Mouse (Mus musculus) neural tube, embryonic 14.5 days (tissue): ENCODE measurements at regions not wholly inside any gene's neighbourhood (a gene's known extent, or its start where the extent isn't known, plus 50 kb on each side); places are given as distances from the start of the nearest gene placed in this dataset.
A peak's percentile ranks its signal among the peaks of the same experiment; 100 is the strongest.

ENCODE experiments used
- ATAC-seq: fragments of 200-750 bp; cut with Nextera tagmentation; 2 replicates; pipeline ENCODE4 v1.8.0; 2017; ENCODE audit warnings: low read depth, mild to moderate bottlenecking, moderate TSS enrichment, moderate library complexity
- H3K27ac ChIP-seq: fragments of 300-500 bp; sonication (generic); 2 replicates; pipeline ENCODE4 v1.5.1; 2014; ENCODE audit warnings: low read depth, mild to moderate bottlenecking, control low read depth, low read length, moderate library complexity, mixed read lengths
- H3K27me3 ChIP-seq: fragments of 300-500 bp; sonication (generic); 2 replicates; pipeline ENCODE4 v1.6.1; 2014; ENCODE audit warnings: low read length; ENCODE audit not compliant: control insufficient read depth, insufficient read depth
- H3K36me3 ChIP-seq: fragments of 300-500 bp; sonication (generic); 2 replicates; pipeline ENCODE4 v1.6.1; 2014; ENCODE audit warnings: low read length, mixed read lengths; ENCODE audit not compliant: control insufficient read depth, insufficient read depth
- H3K4me1 ChIP-seq: fragments of 300-500 bp; sonication (generic); 2 replicates; pipeline ENCODE4 v1.6.1; 2014; ENCODE audit warnings: low read length; ENCODE audit not compliant: control insufficient read depth, insufficient read depth
- H3K4me2 ChIP-seq: fragments of 300-500 bp; sonication (generic); 2 replicates; pipeline ENCODE4 v1.6.1; 2014; ENCODE audit warnings: mild to moderate bottlenecking, low read depth, low read length, control low read depth
- H3K4me3 ChIP-seq: fragments of 300-500 bp; sonication (generic); 2 replicates; pipeline ENCODE4 v1.5.1; 2014; ENCODE audit warnings: low read depth, low read length, control low read depth, mixed read lengths
- H3K9ac ChIP-seq: fragments of 300-500 bp; sonication (generic); replicated peaks from 2 replicates; pipeline ENCODE4 v1.6.1; 2014; ENCODE audit warnings: low read depth, mild to moderate bottlenecking, control low read depth, low read length, mixed read lengths
- H3K9me3 ChIP-seq: fragments of 300-500 bp; sonication (generic); 2 replicates; pipeline ENCODE4 v1.6.1; 2016; ENCODE audit warnings: low read length; ENCODE audit not compliant: control insufficient read depth
- WGBS: fragments of 180-500 bp; shearing (Covaris S2); extraction: QIAGEN DNeasy Blood & Tissue Kit; methylation state at CpG from one replicate; pipeline ENCODE4 v1.1.7; 2014; 5-methylcytosine and 5-hydroxymethylcytosine counted together

- H3K9ac ChIP-seq: no peak overlapping the region
- no peak for ATAC-seq
Observed at GRCm38 (mm10) chr4:27845521-27845920, 967.4 kb upstream of the Epha7 start.

GRCm38 (mm10) chr4:27846106-27846622 lies 966.8 kb upstream of the Epha7 start:
- ATAC-seq: no peak
- Histone ChIP-seq H3K36me3 (no peaks in the 10 kb centered on the region), H3K4me1 (no peaks in the 10 kb centered on the region), H3K4me3 (no peak overlapping the region), H3K27ac (no peak overlapping the region), H3K9me3 (no peaks in the 10 kb centered on the region), H3K9ac (no peak overlapping the region), H3K27me3 (no peaks in the 10 kb centered on the region), H3K4me2 (no peak overlapping the region)
- WGBS: 82% methylated on average over 5 of the region's 5 CpGs

More at GRCm38 (mm10) chr4:27845521-27845920, 967.4 kb upstream of the Epha7 start:
- no peaks in the 10 kb centered on the region for H3K36me3 ChIP-seq
- H3K4me1 ChIP-seq: no peaks in the 10 kb centered on the region
- no peak overlapping the region for H3K4me2 ChIP-seq
- no peak overlapping the region for H3K4me3 ChIP-seq
- 66% methylated on average over 5 of the region's 5 CpGs for WGBS
- H3K27me3 ChIP-seq: no peaks in the 10 kb centered on the region
- H3K9me3 ChIP-seq: no peaks in the 10 kb centered on the region
- no peak overlapping the region for H3K27ac ChIP-seq

GRCm38 (mm10) chr4:27856086-27856485 lies 956.8 kb upstream of the Epha7 start:
- Histone ChIP-seq H3K36me3 (no peaks in the 10 kb centered on the region), H3K4me1 (no peaks in the 10 kb centered on the region), H3K27me3 (no peaks in the 10 kb centered on the region), H3K9me3 (no peaks in the 10 kb centered on the region), H3K27ac (no peak overlapping the region), H3K4me3 (no peak overlapping the region), H3K4me2 (no peak overlapping the region), H3K9ac (no peak overlapping the region)
- no peak for ATAC-seq
- WGBS: 88% methylated on average over 2 of the region's 2 CpGs

GRCm38 (mm10) chr4:27887262-27887954 lies 925.5 kb upstream of the Epha7 start:
- H3K9ac ChIP-seq: no peak overlapping the region
- H3K36me3 ChIP-seq: no peaks in the 10 kb centered on the region
- H3K27me3 ChIP-seq: no peaks in the 10 kb centered on the region
- peak; percentile 68; the same call in 1 of the 2 replicates for ATAC-seq
- H3K4me2 ChIP-seq: no peak overlapping the region
- no peak overlapping the region for H3K4me3 ChIP-seq
- no peak overlapping the region for H3K27ac ChIP-seq
- H3K9me3 ChIP-seq: no peaks in the 10 kb centered on the region
- H3K4me1 ChIP-seq: no peaks in the 10 kb centered on the region
- WGBS: 24% methylated on average over 5 of the region's 5 CpGs

- WGBS: 80% methylated on average over 2 of the region's 2 CpGs
- no peak for ATAC-seq
- no peak overlapping the region for H3K4me2 ChIP-seq
- no peaks in the 10 kb centered on the region for H3K36me3 ChIP-seq
- no peak overlapping the region for H3K27ac ChIP-seq
- H3K9me3 ChIP-seq: no peaks in the 10 kb centered on the region
- H3K9ac ChIP-seq: no peak overlapping the region
- no peaks in the 10 kb centered on the region for H3K27me3 ChIP-seq
- H3K4me3 ChIP-seq: no peak overlapping the region
- H3K4me1 ChIP-seq: no peaks in the 10 kb centered on the region
Observed at GRCm38 (mm10) chr4:27896396-27896795, 916.5 kb upstream of the Epha7 start.

GRCm38 (mm10) chr4:27945351-27945750 lies 867.6 kb upstream of the Epha7 start:
- ATAC-seq: no peak
- Histone ChIP-seq H3K36me3 (no peaks in the 10 kb centered on the region), H3K9ac (no peak overlapping the region), H3K9me3 (no peaks in the 10 kb centered on the region), H3K27me3 (no peaks in the 10 kb centered on the region), H3K27ac (no peak overlapping the region), H3K4me3 (no peak overlapping the region), H3K4me1 (no peaks in the 10 kb centered on the region), H3K4me2 (no peak overlapping the region)
- WGBS: 60% methylated on average over 2 of the region's 2 CpGs

- Histone ChIP-seq H3K27ac (no peak overlapping the region), H3K4me1 (no peaks in the 10 kb centered on the region), H3K4me3 (no peak overlapping the region), H3K27me3 (no peaks in the 10 kb centered on the region), H3K4me2 (no peak overlapping the region), H3K9me3 (no peaks in the 10 kb centered on the region), H3K9ac (no peak overlapping the region), H3K36me3 (no peaks in the 10 kb centered on the region)
- 79% methylated on average over 1 of the region's 1 CpGs for WGBS
- no peak for ATAC-seq
Observed at GRCm38 (mm10) chr4:27945768-27946167, 867.2 kb upstream of the Epha7 start.

- Histone ChIP-seq H3K4me2 (no peak overlapping the region), H3K4me3 (no peak overlapping the region), H3K9me3 (no peaks in the 10 kb centered on the region), H3K27ac (no peak overlapping the region), H3K36me3 (no peaks in the 10 kb centered on the region), H3K9ac (no peak overlapping the region), H3K4me1 (no peaks in the 10 kb centered on the region), H3K27me3 (no peaks in the 10 kb centered on the region)
- no peak for ATAC-seq
- WGBS: 55% methylated on average over 8 of the region's 8 CpGs
Observed at GRCm38 (mm10) chr4:27949970-27950717, 862.8 kb upstream of the Epha7 start.

GRCm38 (mm10) chr4:27965046-27965681 lies 847.8 kb upstream of the Epha7 start:
- Histone ChIP-seq H3K9ac (no peak overlapping the region), H3K36me3 (no peaks in the 10 kb centered on the region), H3K27me3 (no peaks in the 10 kb centered on the region), H3K27ac (no peak overlapping the region), H3K4me1 (no peaks in the 10 kb centered on the region), H3K4me2 (no peak overlapping the region; the same call in 1 of the 2 replicates), H3K4me3 (no peak overlapping the region), H3K9me3 (no peaks in the 10 kb centered on the region)
- 31% methylated on average over 7 of the region's 7 CpGs for WGBS
- no peak for ATAC-seq
